Mouse (Mus musculus): ENCODE measurements at regions not wholly inside any gene's neighbourhood (a gene's known extent, or its start where the extent isn't known, plus 50 kb on each side); places are given as distances from the start of the nearest gene placed in this dataset.
A peak's percentile ranks its signal among the peaks of the same experiment; 100 is the strongest.

GRCm38 (mm10) chr1:64223779-64224687 lies 102.0 kb upstream of the Klf7 start:
- intact Hi-C loops (cut with DNase I) = loop anchor here (2.0 to 10.0 kb wide), 5 partner anchors 101 to 311 kb away; partner anchors contain the start of genes Creb1 and Klf7
- peak; percentile 25 to 28 for DNase-seq

- no peak for DNase-seq
- intact Hi-C loops (cut with DNase I) = loop anchor here (5.0 to 10.0 kb wide), 4 partner anchors 180 to 312 kb away; partner anchors contain the start of gene Creb1
Measured at GRCm38 (mm10) chr1:64222475-64222874, 100.4 kb upstream of the Klf7 start.

GRCm38 (mm10) chr1:64220486-64220885 lies 98.4 kb upstream of the Klf7 start:
- intact Hi-C loops (cut with DNase I) = loop anchor here (5.0 to 10.0 kb wide), 4 partner anchors 178 to 314 kb away; partner anchors contain the start of gene Creb1
- DNase-seq = no peak

- no peak for DNase-seq
- intact Hi-C loops (cut with DNase I) = loop anchor here (5.0 to 10.0 kb wide), 4 partner anchors 178 to 315 kb away; partner anchors contain the start of gene Creb1
Measured at GRCm38 (mm10) chr1:64220040-64220439, 98.0 kb upstream of the Klf7 start.

- no peak for DNase-seq
- intact Hi-C loops (cut with DNase I) = no loop called here
Measured at GRCm38 (mm10) chr1:64215646-64216045, 93.6 kb upstream of the Klf7 start.

GRCm38 (mm10) chr1:64209131-64209530 lies 87.0 kb upstream of the Klf7 start:
- DNase-seq = no peak
- intact Hi-C loops (cut with DNase I) = no loop called here

- intact Hi-C loops (cut with DNase I) = no loop called here
- no peak for DNase-seq
Measured at GRCm38 (mm10) chr1:64200387-64201023, 78.4 kb upstream of the Klf7 start.

- no peak for DNase-seq
- intact Hi-C loops (cut with DNase I) = no loop called here
Measured at GRCm38 (mm10) chr1:64198781-64199180, 76.7 kb upstream of the Klf7 start.

GRCm38 (mm10) chr1:64198322-64198721 lies 76.2 kb upstream of the Klf7 start:
- no peak for DNase-seq
- intact Hi-C loops (cut with DNase I) = no loop called here

- intact Hi-C loops (cut with DNase I) = loop anchor here (2.0 kb wide), 1 partner anchor 75 kb away; no protein-coding TSS in a partner anchor
- DNase-seq = peak; percentile 37 to 39
Measured at GRCm38 (mm10) chr1:64195970-64196491, 73.9 kb upstream of the Klf7 start.

- no peak for DNase-seq
- intact Hi-C loops (cut with DNase I) = loop anchor here (2.0 kb wide), 1 partner anchor 74 kb away; no protein-coding TSS in a partner anchor
Measured at GRCm38 (mm10) chr1:64195294-64195693, 73.2 kb upstream of the Klf7 start.

GRCm38 (mm10) chr1:64193150-64193838 lies 71.2 kb upstream of the Klf7 start:
- intact Hi-C loops (cut with DNase I) = no loop called here
- DNase-seq = no peak

GRCm38 (mm10) chr1:64192736-64193135 lies 70.7 kb upstream of the Klf7 start:
- intact Hi-C loops (cut with DNase I) = no loop called here
- DNase-seq = no peak

GRCm38 (mm10) chr1:64191242-64192220 lies 69.4 kb upstream of the Klf7 start:
- intact Hi-C loops (cut with DNase I) = no loop called here
- DNase-seq = no peak

GRCm38 (mm10) chr1:64190705-64191104 lies 68.6 kb upstream of the Klf7 start:
- intact Hi-C loops (cut with DNase I) = no loop called here
- no peak for DNase-seq

- DNase-seq = no peak
- intact Hi-C loops (cut with DNase I) = no loop called here
Measured at GRCm38 (mm10) chr1:64190097-64190496, 68.0 kb upstream of the Klf7 start.

GRCm38 (mm10) chr1:64189471-64189870 lies 67.4 kb upstream of the Klf7 start:
- intact Hi-C loops (cut with DNase I) = no loop called here
- peak; percentile 30 to 33 for DNase-seq

GRCm38 (mm10) chr1:64187796-64188513 lies 65.9 kb upstream of the Klf7 start:
- intact Hi-C loops (cut with DNase I) = no loop called here
- no peak for DNase-seq

- intact Hi-C loops (cut with DNase I) = no loop called here
- DNase-seq = no peak
Measured at GRCm38 (mm10) chr1:64173708-64174107, 51.6 kb upstream of the Klf7 start.

Data from heart, postnatal 36 days (tissue).